Mouse (Mus musculus) heart, embryonic 11.5 days (tissue): ENCODE measurements at regions not wholly inside any gene's neighbourhood (a gene's known extent, or its start where the extent isn't known, plus 50 kb on each side); places are given as distances from the start of the nearest gene placed in this dataset.

Experiments used
- ATAC-seq: fragments of 200-750 bp; cut with Nextera tagmentation; replicated peaks from 2 replicates; pipeline ENCODE4 v1.8.0; 2017; ENCODE audit warnings: moderate library complexity; ENCODE audit not compliant: insufficient number of reproducible peaks, low FRiP score, low TSS enrichment
- H3K27ac ChIP-seq: fragments of 300-500 bp; sonication (generic); 2 replicates; pipeline ENCODE4 v1.5.1; 2014; ENCODE audit warnings: mild to moderate bottlenecking, low read depth, low read length
- H3K27me3 ChIP-seq: fragments of 300-500 bp; sonication (generic); 2 replicates; pipeline ENCODE4 v1.6.1; 2014; ENCODE audit warnings: mild to moderate bottlenecking, low read length, mixed read lengths; ENCODE audit not compliant: control insufficient read depth, insufficient read depth
- H3K36me3 ChIP-seq: fragments of 300-500 bp; sonication (generic); 2 replicates; pipeline ENCODE4 v1.6.1; 2014; ENCODE audit warnings: mild to moderate bottlenecking, low read length, moderate library complexity, mixed read lengths; ENCODE audit not compliant: control insufficient read depth, insufficient read depth
- H3K4me1 ChIP-seq: fragments of 300-500 bp; sonication (generic); 2 replicates; pipeline ENCODE4 v1.6.1; 2014; ENCODE audit warnings: low read length; ENCODE audit not compliant: control insufficient read depth, insufficient read depth
- H3K4me2 ChIP-seq: fragments of 300-500 bp; sonication (generic); 2 replicates; pipeline ENCODE4 v1.6.1; 2014; ENCODE audit warnings: mild to moderate bottlenecking, moderate library complexity
- H3K4me3 ChIP-seq: fragments of 300-500 bp; sonication (generic); 2 replicates; pipeline ENCODE4 v1.5.1; 2014; ENCODE audit warnings: low read depth, low read length
- H3K9ac ChIP-seq: fragments of 300-500 bp; sonication (generic); 2 replicates; pipeline ENCODE4 v1.6.1; 2014; ENCODE audit warnings: mild to moderate bottlenecking, low read depth, low read length, moderate library complexity
- H3K9me3 ChIP-seq: fragments of 300-500 bp; sonication (generic); replicated peaks from 2 replicates; pipeline ENCODE4 v1.6.1; 2016; ENCODE audit warnings: low read length; ENCODE audit not compliant: control insufficient read depth
- WGBS: fragments of 180-500 bp; shearing (Covaris S2); extraction: QIAGEN DNeasy Blood & Tissue Kit; methylation state at CpG from one replicate; pipeline ENCODE4 v1.1.7; 2014; ENCODE audit not compliant: insufficient replicate concordance; 5-methylcytosine and 5-hydroxymethylcytosine counted together

DNA sequence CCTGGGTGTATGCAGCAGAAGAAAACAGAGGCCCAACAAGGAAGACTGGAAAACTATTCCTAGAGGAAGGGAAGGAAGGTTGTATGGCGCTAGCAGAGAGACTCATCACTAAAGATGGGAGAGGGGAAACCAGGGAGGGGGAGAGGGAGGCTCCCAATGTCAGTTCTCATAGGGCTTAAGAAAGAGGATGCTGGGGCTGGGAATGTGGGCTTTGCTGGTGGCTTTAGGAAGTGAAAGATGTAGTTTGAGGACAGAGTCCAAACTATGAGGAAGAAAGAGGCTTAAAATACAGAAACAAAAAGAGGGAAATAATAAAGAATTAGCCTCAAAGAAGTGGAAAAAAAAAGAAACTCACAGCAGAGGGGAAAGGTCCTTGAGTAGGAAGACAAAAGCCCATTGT, 357.0 kb downstream of the Foxo1 start:
- ATAC-seq: no peak
- no peak overlapping the region for H3K4me2 ChIP-seq
- 59% methylated on average over 1 of the region's 1 CpGs for WGBS

DNA sequence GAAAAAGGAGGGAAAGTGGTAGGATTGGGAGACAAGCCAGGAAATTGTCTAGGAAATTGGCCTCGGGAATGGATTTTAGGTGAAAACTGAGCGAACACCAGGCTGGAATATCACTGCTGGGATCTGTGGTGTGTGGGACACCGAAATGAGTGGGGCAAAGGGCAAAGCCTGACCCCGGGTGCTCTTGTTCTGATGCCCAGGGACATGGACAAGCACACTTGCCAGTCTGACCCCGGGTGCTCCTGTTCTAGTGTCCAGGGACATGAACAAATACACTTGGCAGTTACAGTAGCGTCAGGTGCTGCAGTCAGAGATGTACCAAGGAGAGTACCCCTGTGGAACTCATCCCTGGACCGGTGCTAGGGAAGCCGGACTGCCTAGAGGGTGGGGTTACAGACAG, 354.4 kb downstream of the Foxo1 start:
- H3K4me1 ChIP-seq: no peaks in the 10 kb centered on the region
- no peak overlapping the region for H3K27ac ChIP-seq
- no peaks in the 10 kb centered on the region for H3K36me3 ChIP-seq
- no peak overlapping the region for H3K4me2 ChIP-seq
- H3K4me3 ChIP-seq: no peak overlapping the region
- no peaks in the 10 kb centered on the region for H3K27me3 ChIP-seq
- H3K9ac ChIP-seq: no peak overlapping the region
- ATAC-seq: no peak
- H3K9me3 ChIP-seq: no peaks in the 10 kb centered on the region
- 84% methylated on average over 8 of the region's 8 CpGs for WGBS

More for the DNA sequence above, 357.0 kb downstream of the Foxo1 start:
- Histone ChIP-seq H3K9me3 (no peaks in the 10 kb centered on the region), H3K4me1 (no peaks in the 10 kb centered on the region), H3K27ac (no peak overlapping the region), H3K36me3 (no peaks in the 10 kb centered on the region), H3K4me3 (no peak overlapping the region), H3K27me3 (no peaks in the 10 kb centered on the region), H3K9ac (no peak overlapping the region)

DNA sequence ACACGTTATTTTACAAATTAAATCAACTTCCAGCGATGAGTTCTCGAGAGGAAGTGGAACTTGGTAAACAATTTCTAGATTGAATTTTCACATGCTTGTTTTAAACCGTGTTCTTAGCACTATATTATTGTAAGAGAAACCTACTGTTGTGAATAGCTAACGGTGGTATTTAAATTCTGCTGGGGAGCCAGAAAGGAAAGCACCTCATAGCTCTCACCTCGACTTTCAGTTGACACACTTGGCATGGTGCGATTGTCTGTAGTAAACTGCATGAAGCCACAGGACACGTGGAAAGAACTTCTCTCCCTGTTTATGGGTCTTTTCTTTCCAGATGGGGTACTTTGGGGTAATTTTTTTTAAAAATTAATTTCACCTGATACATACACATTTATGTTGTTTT, 353.8 kb downstream of the Foxo1 start:
- Histone ChIP-seq H3K9me3 (no peaks in the 10 kb centered on the region), H3K36me3 (no peaks in the 10 kb centered on the region), H3K4me2 (no peak overlapping the region), H3K27me3 (no peaks in the 10 kb centered on the region), H3K4me3 (no peak overlapping the region), H3K9ac (no peak overlapping the region), H3K4me1 (no peaks in the 10 kb centered on the region), H3K27ac (no peak overlapping the region)
- no peak for ATAC-seq
- 82% methylated on average over 8 of the region's 8 CpGs for WGBS

DNA sequence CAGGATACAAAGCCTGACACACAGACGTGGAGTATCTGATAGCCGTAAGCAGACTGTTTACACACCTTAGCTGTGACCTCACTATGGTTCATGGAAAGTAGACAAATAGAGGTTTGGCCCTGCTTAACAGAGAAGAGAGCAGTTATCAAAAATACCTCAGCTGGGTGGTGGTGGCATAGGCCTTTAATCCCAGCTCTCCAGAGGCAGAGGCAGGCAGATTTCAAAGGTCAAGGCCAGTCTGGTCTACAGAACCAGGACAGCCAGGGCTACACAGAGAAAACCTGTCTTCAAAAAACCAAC, 350.7 kb downstream of the Foxo1 start:
- 77% methylated on average over 2 of the region's 2 CpGs for WGBS

DNA sequence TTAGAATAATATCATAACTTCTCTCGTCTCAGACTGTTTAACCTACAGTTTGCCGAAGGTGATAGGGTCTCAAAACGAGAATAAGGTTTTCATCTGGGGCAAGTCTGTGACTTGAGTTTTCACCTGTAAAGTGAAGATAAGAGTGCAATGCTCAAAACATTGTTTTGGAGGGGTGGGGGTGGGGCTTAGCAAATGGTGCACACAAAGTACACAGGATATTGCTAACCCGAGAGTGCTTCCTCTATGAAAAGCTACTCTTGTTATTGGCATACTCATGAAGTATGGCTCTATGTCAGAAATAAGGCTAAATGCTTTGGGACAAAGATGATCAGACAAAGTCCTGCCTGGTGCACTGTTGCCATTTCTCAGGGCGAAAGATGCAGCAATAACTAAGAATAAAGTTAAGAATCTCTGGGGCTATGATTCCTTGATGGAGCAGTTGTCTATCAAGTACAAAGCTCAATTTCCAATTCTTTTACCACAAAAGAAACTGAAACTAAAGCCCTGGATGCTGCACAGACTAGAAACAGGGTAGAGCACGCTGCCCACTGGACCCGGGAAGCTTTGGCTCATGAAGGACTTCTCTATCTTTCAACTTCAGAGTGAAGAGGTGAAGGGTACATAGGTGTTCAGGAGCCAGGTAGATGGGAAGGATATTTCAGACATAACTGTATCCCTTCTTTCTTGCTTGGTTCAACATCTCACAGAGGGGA, 350.2 kb downstream of the Foxo1 start:
- no peak overlapping the region for H3K27ac ChIP-seq
- WGBS: 74% methylated on average over 7 of the region's 7 CpGs
- H3K4me3 ChIP-seq: no peak overlapping the region
- H3K4me1 ChIP-seq: no peaks in the 10 kb centered on the region
- no peak overlapping the region for H3K4me2 ChIP-seq
- no peaks in the 10 kb centered on the region for H3K9me3 ChIP-seq
- ATAC-seq: no peak
- no peak overlapping the region for H3K9ac ChIP-seq
- no peaks in the 10 kb centered on the region for H3K36me3 ChIP-seq
- no peaks in the 10 kb centered on the region for H3K27me3 ChIP-seq

More for the DNA sequence above, 350.7 kb downstream of the Foxo1 start:
- Histone ChIP-seq H3K9ac (no peak overlapping the region), H3K27me3 (no peaks in the 10 kb centered on the region), H3K9me3 (no peaks in the 10 kb centered on the region), H3K36me3 (no peaks in the 10 kb centered on the region), H3K4me3 (no peak overlapping the region), H3K4me2 (no peak overlapping the region), H3K27ac (no peak overlapping the region), H3K4me1 (no peaks in the 10 kb centered on the region)
- ATAC-seq: no peak

DNA sequence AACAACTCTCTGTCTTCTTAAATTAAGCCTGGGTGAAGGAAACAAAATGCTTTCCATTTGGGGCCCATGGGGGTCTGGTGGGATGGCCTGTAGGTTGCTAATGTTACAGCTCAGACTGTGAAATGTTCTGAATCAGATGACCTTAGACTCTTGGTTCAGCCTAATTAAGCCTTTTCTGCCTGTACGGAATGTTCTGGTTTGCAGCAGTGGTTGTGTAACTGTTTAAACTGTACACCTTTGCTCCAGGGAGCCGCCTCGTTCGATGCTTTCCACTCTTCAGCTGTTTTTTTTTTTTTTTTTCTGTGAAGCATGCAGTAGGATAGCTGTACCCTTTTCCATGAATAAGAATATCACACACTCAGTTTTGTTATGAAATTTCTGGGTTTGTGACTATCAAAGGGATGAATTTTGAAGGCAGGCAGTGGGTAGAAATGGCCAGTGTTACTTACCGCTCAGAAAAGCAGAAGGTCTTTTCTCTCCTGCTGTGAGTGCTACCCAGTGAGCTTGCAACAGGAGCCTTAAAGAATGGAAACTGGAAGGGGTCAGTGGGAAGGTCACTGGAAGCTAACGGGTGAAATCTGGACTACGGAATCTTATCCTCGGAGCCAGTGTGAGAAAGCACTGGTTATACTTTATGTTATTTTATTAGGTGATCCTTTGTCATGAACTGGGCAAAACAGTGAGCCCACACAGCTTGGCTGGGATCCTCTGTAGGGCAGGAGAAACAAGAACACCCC, 349.4 kb downstream of the Foxo1 start:
- Histone ChIP-seq H3K36me3 (no peaks in the 10 kb centered on the region), H3K4me3 (no peak overlapping the region), H3K4me2 (no peak overlapping the region), H3K27me3 (no peaks in the 10 kb centered on the region), H3K4me1 (no peaks in the 10 kb centered on the region), H3K9me3 (no peaks in the 10 kb centered on the region), H3K27ac (no peak overlapping the region), H3K9ac (no peak overlapping the region)
- WGBS: 55% methylated on average over 8 of the region's 8 CpGs
- no peak for ATAC-seq

DNA sequence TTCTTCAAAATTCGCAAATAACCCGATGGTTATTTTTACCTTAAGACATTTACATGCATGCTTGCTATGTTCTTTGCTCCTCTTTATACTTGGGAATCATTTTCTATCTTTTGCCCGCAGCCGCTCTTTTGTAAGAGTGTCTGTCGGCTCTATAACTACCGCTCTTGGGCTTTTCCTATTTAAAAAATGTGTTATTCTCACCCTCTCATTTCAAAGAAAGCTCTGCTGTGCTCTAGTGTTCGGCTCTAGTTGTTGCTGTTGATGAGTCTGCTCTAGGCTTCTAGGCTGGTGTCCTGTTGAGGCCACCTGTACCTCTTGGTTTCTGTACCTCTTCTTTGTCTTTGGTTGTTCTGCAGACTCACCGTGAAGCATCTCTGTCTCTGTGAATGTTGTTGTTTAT, 343.7 kb downstream of the Foxo1 start:
- Histone ChIP-seq H3K4me1 (no peaks in the 10 kb centered on the region), H3K9me3 (no peaks in the 10 kb centered on the region), H3K9ac (no peak overlapping the region), H3K36me3 (no peaks in the 10 kb centered on the region), H3K27me3 (peaks cover 2% of the 10 kb centered on the region; the same call in 1 of the 2 replicates), H3K4me3 (no peak overlapping the region), H3K4me2 (no peak overlapping the region), H3K27ac (no peak overlapping the region)
- ATAC-seq: no peak
- 88% methylated on average over 8 of the region's 8 CpGs for WGBS

DNA sequence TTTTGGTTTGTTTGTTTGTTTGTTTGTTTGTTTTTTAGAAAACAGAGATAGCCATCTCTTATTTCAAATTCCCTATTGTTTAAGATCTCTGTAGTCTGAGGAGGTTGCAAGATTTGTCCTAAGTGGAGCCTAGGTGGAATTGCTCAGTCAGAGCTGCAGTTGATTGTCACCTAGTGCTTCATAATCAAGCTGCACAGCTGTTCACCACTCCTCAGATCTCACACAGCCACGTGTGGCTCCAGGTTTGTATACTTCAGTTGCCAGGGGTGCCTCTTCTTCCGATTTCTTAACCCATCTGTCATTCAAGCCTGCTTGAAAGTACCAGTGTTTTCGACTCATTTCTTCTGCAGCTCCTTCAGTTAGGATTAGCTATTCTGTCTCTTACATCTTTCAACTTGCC, 342.3 kb downstream of the Foxo1 start:
- Histone ChIP-seq H3K27ac (no peak overlapping the region), H3K4me2 (no peak overlapping the region), H3K27me3 (peaks cover 2% of the 10 kb centered on the region; the same call in 1 of the 2 replicates), H3K4me3 (no peak overlapping the region), H3K9me3 (no peaks in the 10 kb centered on the region), H3K4me1 (no peaks in the 10 kb centered on the region), H3K36me3 (no peaks in the 10 kb centered on the region), H3K9ac (no peak overlapping the region)
- ATAC-seq: no peak
- WGBS: 66% methylated on average over 3 of the region's 3 CpGs

DNA sequence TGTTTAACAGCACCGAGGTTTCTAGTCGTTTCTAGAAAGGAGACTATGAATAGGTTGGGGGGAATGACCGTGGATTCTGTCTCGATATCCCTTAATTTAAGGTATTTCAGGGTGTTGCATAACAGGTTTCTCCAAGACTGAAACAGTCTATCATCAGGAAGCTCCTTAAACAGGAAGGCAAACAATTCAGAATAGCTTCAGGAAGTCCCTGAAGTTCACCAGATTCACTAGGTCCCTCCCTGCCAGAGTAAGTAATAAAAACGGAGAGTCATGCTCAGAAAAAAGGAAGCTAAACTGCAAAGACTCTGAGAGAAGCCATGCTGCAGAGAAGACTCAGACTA, 339.9 kb downstream of the Foxo1 start:
- ATAC-seq: no peak
- H3K4me1 ChIP-seq: no peaks in the 10 kb centered on the region
- H3K9ac ChIP-seq: no peak overlapping the region
- H3K4me3 ChIP-seq: no peak overlapping the region
- no peak overlapping the region for H3K4me2 ChIP-seq
- no peaks in the 10 kb centered on the region for H3K9me3 ChIP-seq
- WGBS: 65% methylated on average over 5 of the region's 5 CpGs
- H3K27ac ChIP-seq: no peak overlapping the region
- H3K27me3 ChIP-seq: peaks cover 2% of the 10 kb centered on the region; the same call in 1 of the 2 replicates
- H3K36me3 ChIP-seq: no peaks in the 10 kb centered on the region
